Mouse (Mus musculus) stomach, embryonic 14.5 days (tissue): ENCODE data around the gene Tbc1d10c. TPM values are rescaled to one million over a fixed set of nuclear protein-coding genes. Genes with fewer than 3 reads are reported as not detected.

ENCODE experiments used
- ATAC-seq: fragments of 200-750 bp; cut with Nextera tagmentation; 2 replicates; pipeline ENCODE4 v1.8.0; 2017; ENCODE audit warnings: low read depth, moderate TSS enrichment; ENCODE audit not compliant: insufficient number of reproducible peaks, insufficient read depth, low FRiP score
- H3K27ac ChIP-seq: fragments of 300-500 bp; sonication (generic); 2 replicates; pipeline ENCODE4 v1.5.1; 2014; ENCODE audit warnings: mild to moderate bottlenecking, low read length, moderate library complexity, mixed read lengths
- H3K27me3 ChIP-seq: fragments of 300-500 bp; sonication (generic); 2 replicates; pipeline ENCODE4 v1.6.1; 2014; ENCODE audit warnings: low read length, control low read depth, mixed read lengths; ENCODE audit not compliant: control insufficient read depth, insufficient read depth
- H3K36me3 ChIP-seq: fragments of 300-500 bp; sonication (generic); 2 replicates; pipeline ENCODE4 v1.6.1; 2014; ENCODE audit warnings: mild to moderate bottlenecking, control low read depth, low read length, moderate library complexity, mixed read lengths; ENCODE audit not compliant: control insufficient read depth, insufficient read depth
- H3K4me1 ChIP-seq: fragments of 300-500 bp; sonication (generic); 2 replicates; pipeline ENCODE4 v1.6.1; 2014; ENCODE audit warnings: low read length, control low read depth, mixed read lengths; ENCODE audit not compliant: control insufficient read depth, insufficient read depth
- H3K4me2 ChIP-seq: fragments of 300-500 bp; sonication (generic); replicated peaks from 2 replicates; pipeline ENCODE4 v1.6.1; 2014; ENCODE audit warnings: low read depth, low read length, control low read depth
- H3K4me3 ChIP-seq: fragments of 300-500 bp; sonication (generic); 2 replicates; pipeline ENCODE4 v1.5.1; 2014; ENCODE audit warnings: low read depth, low read length, control low read depth
- H3K9ac ChIP-seq: fragments of 300-500 bp; sonication (generic); replicated peaks from 2 replicates; pipeline ENCODE4 v1.6.1; 2014; ENCODE audit warnings: low read depth, mild to moderate bottlenecking, control low read depth, low read length, moderate library complexity, mixed read lengths
- H3K9me3 ChIP-seq: fragments of 300-500 bp; sonication (generic); 2 replicates; pipeline ENCODE4 v1.6.1; 2016; ENCODE audit warnings: low read depth, low read length, control low read depth; ENCODE audit not compliant: control insufficient read depth
- WGBS: fragments of 180-500 bp; shearing (Covaris S2); extraction: QIAGEN DNeasy Blood & Tissue Kit; methylation state at CpG from one replicate; pipeline ENCODE4 v1.1.7; 2014; 5-methylcytosine and 5-hydroxymethylcytosine counted together
- polyA plus RNA-seq: library from polyadenylated mRNA; unstranded; fragments of >200 nt; fragmentation: Nextera tagmentation; extraction: Ambion mirVana; gene quantifications from 2 replicates; pipeline ENCODE4 v1.2.1, GENCODE M21; 2014

Gene Tbc1d10c
- polyA plus RNA-seq, 1 experiment from 2014 or later = 2.5 TPM

DNA sequence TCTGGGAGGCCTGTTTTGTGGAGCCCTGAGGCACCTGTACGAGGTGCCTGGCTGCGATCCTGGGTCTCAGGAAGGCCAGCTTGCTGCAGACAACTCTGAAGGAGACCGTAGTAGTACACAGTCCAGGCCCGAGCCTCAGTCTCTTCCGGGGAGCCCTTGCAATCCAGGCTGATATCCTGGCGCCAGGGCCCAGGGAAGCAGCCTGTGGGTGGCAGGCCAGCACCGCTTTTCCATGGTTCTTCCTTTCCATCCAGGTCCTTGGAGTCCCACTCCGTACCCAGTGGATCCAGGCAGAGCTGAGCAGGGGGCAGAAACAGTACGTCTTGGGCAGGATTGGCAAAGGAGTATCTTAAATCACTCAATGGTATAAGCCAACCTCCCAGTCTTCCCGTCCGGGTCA is 18.2 kb downstream of the Tbc1d10c start:
- H3K4me3 ChIP-seq = no peak overlapping the region
- WGBS = 63% methylated on average over 11 of the region's 11 CpGs
- H3K4me1 ChIP-seq = peaks cover 18% of the 10 kb centered on the region; the same call in 1 of the 2 replicates
- no peaks in the 10 kb centered on the region for H3K27me3 ChIP-seq
- H3K9me3 ChIP-seq = no peaks in the 10 kb centered on the region
- no peak for ATAC-seq
- H3K36me3 ChIP-seq = no peaks in the 10 kb centered on the region
- H3K4me2 ChIP-seq = no peak overlapping the region
- no peak overlapping the region for H3K9ac ChIP-seq
- no peak overlapping the region for H3K27ac ChIP-seq

DNA sequence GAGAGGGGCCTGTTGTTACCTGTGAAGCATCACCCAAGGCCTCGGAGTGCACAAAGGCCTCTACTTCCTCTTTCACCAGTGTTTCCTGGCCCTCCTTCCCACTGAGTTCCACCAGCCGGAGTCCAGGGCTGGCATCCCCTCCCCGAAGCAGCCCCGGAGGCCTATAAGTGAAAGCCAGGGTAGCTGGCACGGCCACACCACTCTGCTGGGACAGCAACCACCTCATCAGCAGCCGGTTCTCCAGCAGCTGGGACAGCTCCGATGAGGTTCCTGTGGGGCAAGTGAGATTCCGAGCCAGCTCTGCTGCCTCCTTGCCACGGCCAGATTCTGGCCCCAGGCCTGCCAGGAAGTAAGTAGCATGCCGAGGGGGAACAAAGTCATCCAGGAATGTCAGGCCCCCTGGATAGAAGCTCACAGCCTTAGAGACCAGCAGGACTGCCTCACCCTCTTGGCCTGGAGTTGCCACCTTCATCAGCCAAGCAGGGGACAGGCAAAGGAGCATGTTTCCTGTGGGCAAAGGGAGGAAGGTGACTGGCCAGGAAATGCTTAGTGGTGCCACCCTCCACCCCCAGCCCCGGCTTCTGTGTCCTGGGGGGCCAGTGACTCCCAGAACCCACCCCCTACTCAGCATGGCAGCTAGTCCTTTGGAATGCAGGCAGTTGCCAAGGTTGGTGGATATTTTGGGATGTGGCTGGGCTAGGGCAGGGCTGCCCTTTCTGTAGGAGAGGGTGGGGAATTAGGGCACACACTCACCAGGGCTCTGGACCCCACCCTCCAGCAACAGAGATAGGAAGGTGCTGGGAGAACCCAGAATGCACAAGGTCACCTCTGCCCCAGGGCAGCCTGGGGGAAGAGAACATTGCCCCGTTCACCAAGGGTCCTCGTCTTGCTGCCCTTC is 19.4 kb downstream of the Tbc1d10c start:
- Histone ChIP-seq H3K9me3 (no peaks in the 10 kb centered on the region), H3K4me3 (no peak overlapping the region), H3K27ac (no peak overlapping the region), H3K27me3 (no peaks in the 10 kb centered on the region), H3K4me2 (no peak overlapping the region), H3K36me3 (no peaks in the 10 kb centered on the region), H3K9ac (no peak overlapping the region), H3K4me1 (peaks cover 18% of the 10 kb centered on the region; the same call in 1 of the 2 replicates)
- no peak for ATAC-seq
- 55% methylated on average over 13 of the region's 13 CpGs for WGBS

DNA sequence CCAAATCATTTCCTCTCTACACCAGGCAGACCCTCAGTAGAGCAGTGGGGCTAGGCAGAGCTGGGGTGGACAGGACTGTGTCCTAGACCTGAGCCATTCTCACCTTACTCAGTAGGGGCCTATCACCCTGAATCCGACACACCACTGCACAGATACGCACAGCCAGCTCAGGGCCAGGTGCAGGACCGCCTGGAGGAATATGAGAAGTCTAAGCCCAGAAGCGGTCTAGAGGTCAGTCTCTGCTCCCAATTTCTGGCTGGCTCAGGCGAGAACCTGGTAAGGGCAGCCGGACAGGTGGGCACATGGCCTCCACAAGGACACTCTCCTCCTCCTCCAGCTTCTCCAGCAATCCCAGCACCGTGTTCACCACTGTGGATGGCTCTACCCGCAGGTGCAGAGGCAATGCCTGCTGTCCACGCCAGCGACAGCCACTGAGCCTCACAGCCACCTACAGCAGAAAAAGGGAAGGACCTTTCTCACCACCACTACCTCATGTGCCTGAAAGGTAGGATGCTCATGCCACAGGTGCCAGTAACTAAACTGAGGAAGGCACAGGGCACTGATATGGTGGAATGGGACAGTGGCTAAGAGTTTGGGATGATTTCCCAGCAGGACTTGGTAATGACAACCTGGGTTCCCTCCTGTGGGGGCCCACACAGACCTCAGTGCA is 20.2 kb downstream of the Tbc1d10c start:
- H3K4me2 ChIP-seq = no peak overlapping the region
- ATAC-seq = no peak
- H3K4me1 ChIP-seq = peaks cover 17% of the 10 kb centered on the region; the same call in 1 of the 2 replicates
- no peak overlapping the region for H3K4me3 ChIP-seq
- no peak overlapping the region for H3K9ac ChIP-seq
- H3K27me3 ChIP-seq = no peaks in the 10 kb centered on the region
- no peak overlapping the region for H3K27ac ChIP-seq
- H3K36me3 ChIP-seq = no peaks in the 10 kb centered on the region
- WGBS = 91% methylated on average over 10 of the region's 10 CpGs
- no peaks in the 10 kb centered on the region for H3K9me3 ChIP-seq

DNA sequence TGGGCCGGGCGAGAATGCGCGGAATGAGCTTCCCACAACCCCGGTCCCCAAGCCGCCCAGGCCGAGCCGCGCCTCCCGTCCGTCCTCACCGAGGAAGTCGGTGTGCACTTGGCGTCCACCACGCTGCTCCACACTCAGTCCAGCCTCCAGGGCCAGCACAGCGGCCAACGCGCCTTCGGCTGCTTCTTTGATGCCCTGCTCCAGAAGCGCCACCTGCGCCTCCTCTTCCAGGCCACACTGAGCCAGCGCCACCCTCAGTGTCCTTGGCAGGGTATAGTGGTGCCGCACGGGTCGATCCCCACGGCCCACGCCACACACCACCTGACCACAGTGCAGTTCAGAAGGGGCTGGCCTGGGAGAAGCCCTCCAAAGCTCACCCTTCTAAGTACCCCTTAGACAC is 21.3 kb downstream of the Tbc1d10c start:
- Histone ChIP-seq H3K4me1 (peaks cover 7% of the 10 kb centered on the region; the same call in 1 of the 2 replicates), H3K36me3 (no peaks in the 10 kb centered on the region), H3K4me3 (peak overlapping the region; percentile 39), H3K27me3 (no peaks in the 10 kb centered on the region), H3K9ac (peak overlapping the region; percentile 75), H3K4me2 (peak overlapping the region; percentile 89), H3K9me3 (no peaks in the 10 kb centered on the region), H3K27ac (peak overlapping the region; percentile 87)
- 11% methylated on average over 26 of the region's 27 CpGs for WGBS
- peak; percentile 23 for ATAC-seq

DNA sequence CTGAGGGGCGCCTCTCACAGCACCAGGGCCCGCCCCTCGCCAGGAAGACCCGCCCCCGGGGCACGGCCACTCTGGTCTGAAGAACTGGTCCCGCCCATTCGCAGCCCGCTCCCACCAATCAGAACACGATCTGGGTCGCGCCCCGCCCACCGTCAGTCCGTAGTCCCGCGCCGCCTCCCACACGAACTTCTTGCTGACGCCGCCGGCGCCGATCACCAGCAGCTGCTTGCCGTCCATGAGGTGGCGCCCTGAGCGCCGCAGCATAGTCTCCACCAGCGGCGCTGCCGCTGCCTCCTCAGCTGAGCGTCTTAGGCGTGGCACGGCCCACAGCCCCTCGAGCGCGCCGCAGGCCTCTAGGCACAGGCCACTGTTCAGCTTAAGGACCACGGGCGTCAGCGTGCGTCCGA is 21.7 kb downstream of the Tbc1d10c start:
- Histone ChIP-seq H3K36me3 (no peaks in the 10 kb centered on the region), H3K27me3 (no peaks in the 10 kb centered on the region), H3K9ac (peak overlapping the region; percentile 75), H3K4me2 (peak overlapping the region; percentile 89), H3K4me1 (peaks cover 7% of the 10 kb centered on the region; the same call in 1 of the 2 replicates), H3K9me3 (no peaks in the 10 kb centered on the region), H3K4me3 (peak overlapping the region; percentile 39), H3K27ac (peak overlapping the region; percentile 87)
- under 1% methylated on average over 43 of the region's 43 CpGs for WGBS
- ATAC-seq = peak; percentile 93

DNA sequence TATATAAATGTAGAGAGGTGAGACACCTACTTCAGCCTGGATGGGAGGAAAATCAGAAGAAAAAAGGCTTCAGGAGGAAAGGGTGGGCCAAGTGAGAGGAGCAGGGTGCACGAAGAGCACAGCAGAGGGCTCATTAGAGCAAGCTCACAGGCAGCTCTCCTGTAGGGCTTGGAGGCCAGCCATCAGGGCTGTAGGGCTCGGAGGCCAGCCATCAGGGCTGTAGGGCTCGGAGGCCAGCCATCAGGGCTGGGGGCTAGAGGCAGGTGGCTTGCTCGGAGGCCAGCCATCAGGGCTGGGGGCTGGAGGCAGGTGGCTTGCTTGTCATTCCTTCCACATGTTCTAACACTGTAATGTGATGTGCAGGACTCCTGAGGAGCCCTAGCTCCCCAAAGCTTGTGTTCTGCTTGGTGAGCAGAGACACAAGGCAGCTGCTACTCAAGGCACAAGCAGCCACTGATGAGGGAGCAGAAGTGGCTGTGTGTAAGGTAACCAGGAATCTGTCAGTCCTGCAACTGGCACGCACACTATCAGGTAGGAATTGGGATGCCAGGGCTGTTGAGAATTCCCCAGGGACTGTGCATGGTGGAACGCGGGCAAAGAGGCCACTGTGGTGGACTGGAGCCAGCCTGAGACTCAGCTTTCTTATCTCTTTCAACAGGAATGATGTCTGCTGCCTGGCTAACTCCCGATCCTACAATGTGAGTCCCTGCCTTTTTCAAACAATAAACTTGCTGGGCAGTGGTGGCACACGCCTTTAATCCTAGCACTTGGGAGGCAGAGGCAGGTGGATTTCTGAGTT is 24.2 kb downstream of the Tbc1d10c start:
- H3K4me3 ChIP-seq = no peak overlapping the region
- no peaks in the 10 kb centered on the region; the same call in 1 of the 2 replicates for H3K36me3 ChIP-seq
- 77% methylated on average over 9 of the region's 9 CpGs for WGBS
- no peaks in the 10 kb centered on the region for H3K9me3 ChIP-seq
- H3K4me2 ChIP-seq = no peak overlapping the region
- peaks cover 21% of the 10 kb centered on the region for H3K4me1 ChIP-seq
- ATAC-seq = no peak
- H3K27me3 ChIP-seq = no peaks in the 10 kb centered on the region
- H3K27ac ChIP-seq = no peak overlapping the region
- H3K9ac ChIP-seq = no peak overlapping the region

DNA sequence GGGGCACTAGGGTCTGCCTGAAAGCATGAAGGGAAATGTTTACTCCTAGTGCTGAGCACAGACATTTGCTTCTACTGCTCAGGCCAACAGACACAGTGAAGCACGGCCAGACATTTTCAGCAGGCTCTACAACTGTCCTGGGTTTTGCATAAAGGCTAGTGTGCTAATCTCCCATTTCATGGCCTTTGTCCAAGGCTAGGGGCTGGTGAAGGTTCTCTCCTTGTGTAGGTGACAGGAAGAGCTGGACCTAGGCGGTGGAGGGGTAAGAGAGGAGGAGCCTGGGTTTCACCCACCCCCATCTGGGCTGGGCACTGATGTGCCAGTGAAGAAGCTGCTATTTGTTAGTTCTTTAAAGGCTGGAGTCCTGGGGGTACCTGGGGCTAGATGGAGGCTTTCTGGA is 26.4 kb downstream of the Tbc1d10c start:
- no peak for ATAC-seq
- WGBS = 73% methylated on average over 2 of the region's 2 CpGs
- Histone ChIP-seq H3K9me3 (no peaks in the 10 kb centered on the region), H3K27ac (no peak overlapping the region), H3K4me2 (no peak overlapping the region), H3K9ac (no peak overlapping the region), H3K36me3 (peaks cover 7% of the 10 kb centered on the region), H3K27me3 (no peaks in the 10 kb centered on the region), H3K4me1 (peaks cover 15% of the 10 kb centered on the region), H3K4me3 (no peak overlapping the region)

DNA sequence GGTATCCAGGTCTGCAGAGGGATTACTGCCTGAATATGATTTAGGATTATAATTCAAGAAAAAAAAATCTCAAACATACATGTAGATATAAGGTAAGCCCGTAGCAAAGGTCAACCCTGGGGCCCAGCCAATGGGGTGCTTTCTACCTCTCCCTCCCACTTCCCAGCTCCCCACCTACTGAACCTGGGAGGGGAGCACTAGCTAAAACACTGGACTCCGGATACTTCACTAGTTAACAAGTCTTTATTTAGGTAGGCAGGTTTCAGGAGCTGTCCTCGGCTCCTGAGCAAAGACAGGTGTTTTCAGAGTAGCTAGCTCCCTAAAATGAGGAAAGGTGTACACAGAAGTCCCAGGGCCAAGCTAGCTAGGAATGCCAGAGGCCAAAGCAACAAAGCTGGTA is 27.0 kb downstream of the Tbc1d10c start:
- Histone ChIP-seq H3K4me3 (no peak overlapping the region), H3K4me2 (no peak overlapping the region), H3K27me3 (no peaks in the 10 kb centered on the region), H3K4me1 (peaks cover 14% of the 10 kb centered on the region), H3K9me3 (no peaks in the 10 kb centered on the region), H3K36me3 (peaks cover 9% of the 10 kb centered on the region), H3K9ac (no peak overlapping the region), H3K27ac (no peak overlapping the region)
- no peak for ATAC-seq
- WGBS = 68% methylated on average over 3 of the region's 3 CpGs
